Mouse (Mus musculus) left cerebral cortex, adult 2 months (tissue): Measurements from ENCODE around the gene Basp1. TPM values are rescaled to one million over a fixed set of nuclear protein-coding genes. Genes with fewer than 3 reads are reported as not detected.

Experiments used
- DNase-seq, 2 experiments: peaks; one replicate each; pipeline ENCODE4 v3.0.0; 2021 to 2022; ENCODE audit warnings: low spot score in 2 of 2, mixed read lengths in 1 of 2; ENCODE audit errors: extremely low spot score in 1 of 2
- H3K27ac ChIP-seq: fragments of 200-600 bp; 2 replicates; pipeline ENCODE4 v1.8.1; 2022
- H3K4me3 ChIP-seq: fragments of 200-600 bp; 2 replicates; pipeline ENCODE4 v1.8.1; 2022
- CTCF ChIP-seq: fragments of 200-600 bp; IDR thresholded peaks from 2 replicates; pipeline ENCODE4 v1.8.1; 2022; ENCODE audit warnings: antibody characterized with exemption, mild to moderate bottlenecking, moderate library complexity
- intact Hi-C: fragments of 180-260 bp; cut with DNase I; formaldehyde crosslinking; loops from one replicate; pipeline ENCODE4 v1.15.1; 2025
- total RNA-seq, 2 experiments: library from RNA; stranded (reverse); gene quantifications; 2 replicates each; pipeline ENCODE4 v1.2.3; 2021

The Basp1 gene
- total RNA-seq, 2 experiments from 2014 or later = 653 to 673 TPM

GRCm38 (mm10) chr15:25414747-25415119 lies 1.2 kb upstream of the Basp1 start:
- peak; percentile 68 for TF ChIP-seq CTCF
- intact Hi-C loops = loop anchor here (1.0 to 5.0 kb wide), 8 partner anchors 122 to 826 kb away; no protein-coding TSS in a partner anchor
- Histone ChIP-seq H3K27ac (peak overlapping the region; percentile 96), H3K4me3 (peak overlapping the region; percentile 54)
- DNase-seq = peak; percentile 86 to 91

- TF ChIP-seq CTCF = no peak
- intact Hi-C loops = loop anchor here (1.0 to 5.0 kb wide), 7 partner anchors 122 to 825 kb away; no protein-coding TSS in a partner anchor
- peak; percentile 61 to 67 for DNase-seq
These were observed 615 bp upstream of the Basp1 start for GRCm38 (mm10) chr15:25414011-25414746.

GRCm38 (mm10) chr15:25412761-25413261 lies 753 bp downstream of the Basp1 start:
- Histone ChIP-seq H3K27ac (peak overlapping the region; percentile 99), H3K4me3 (peak overlapping the region; percentile 93)
- DNase-seq = peak in 1 of 2 experiments; percentile 38
- intact Hi-C loops = loop anchor here (2.0 to 5.0 kb wide), 4 partner anchors 48 to 386 kb away; no protein-coding TSS in a partner anchor
- TF ChIP-seq CTCF = no peak

More at GRCm38 (mm10) chr15:25414011-25414746, 615 bp upstream of the Basp1 start:
- Histone ChIP-seq H3K27ac (peak overlapping the region; percentile 99), H3K4me3 (peak overlapping the region; percentile 93)

- peak overlapping the region; percentile 99 for H3K27ac ChIP-seq
- no peak for TF ChIP-seq CTCF
- peak overlapping the region; percentile 93 for H3K4me3 ChIP-seq
- peak; percentile 75 to 78 for DNase-seq
- intact Hi-C loops = loop anchor here (2.0 to 5.0 kb wide), 4 partner anchors 47 to 385 kb away; no protein-coding TSS in a partner anchor
These were observed 1.4 kb downstream of the Basp1 start for GRCm38 (mm10) chr15:25412171-25412641.

GRCm38 (mm10) chr15:25411461-25411860 lies 2.1 kb downstream of the Basp1 start:
- peak overlapping the region; percentile 99 for H3K27ac ChIP-seq
- DNase-seq = no peak
- no peak for TF ChIP-seq CTCF
- intact Hi-C loops = loop anchor here (2.0 to 5.0 kb wide), 4 partner anchors 119 to 421 kb away; no protein-coding TSS in a partner anchor
- H3K4me3 ChIP-seq = peak overlapping the region; percentile 93

- Histone ChIP-seq H3K27ac (no peak overlapping the region), H3K4me3 (no peak overlapping the region)
- no peak for TF ChIP-seq CTCF
- no peak for DNase-seq
- intact Hi-C loops = loop anchor here (2.0 kb wide), 1 partner anchor 179 kb away; no protein-coding TSS in a partner anchor
These were observed 7.6 kb downstream of the Basp1 start for GRCm38 (mm10) chr15:25405926-25406325.

GRCm38 (mm10) chr15:25403879-25404278 lies 9.7 kb downstream of the Basp1 start:
- H3K27ac ChIP-seq = no peak overlapping the region
- TF ChIP-seq CTCF = no peak
- DNase-seq = no peak

GRCm38 (mm10) chr15:25402001-25402400 lies 11.6 kb downstream of the Basp1 start:
- TF ChIP-seq CTCF = no peak
- Histone ChIP-seq H3K4me3 (no peak overlapping the region), H3K27ac (no peak overlapping the region)
- intact Hi-C loops = no loop called here
- no peak for DNase-seq

More at GRCm38 (mm10) chr15:25403879-25404278, 9.7 kb downstream of the Basp1 start:
- H3K4me3 ChIP-seq = no peak overlapping the region
- intact Hi-C loops = no loop called here

GRCm38 (mm10) chr15:25400276-25400675 lies 13.3 kb downstream of the Basp1 start:
- intact Hi-C loops = no loop called here
- TF ChIP-seq CTCF = no peak
- DNase-seq = no peak
- Histone ChIP-seq H3K27ac (no peak overlapping the region), H3K4me3 (no peak overlapping the region)

- DNase-seq = no peak
- no peak overlapping the region for H3K27ac ChIP-seq
- H3K4me3 ChIP-seq = no peak overlapping the region
- intact Hi-C loops = no loop called here
- no peak for TF ChIP-seq CTCF
These were observed 17.5 kb downstream of the Basp1 start for GRCm38 (mm10) chr15:25395912-25396590.

- Histone ChIP-seq H3K27ac (no peak overlapping the region), H3K4me3 (no peak overlapping the region)
- no peak for DNase-seq
- no peak for TF ChIP-seq CTCF
- intact Hi-C loops = no loop called here
These were observed 21.0 kb downstream of the Basp1 start for GRCm38 (mm10) chr15:25392525-25393099.

- TF ChIP-seq CTCF = no peak
- Histone ChIP-seq H3K4me3 (no peak overlapping the region), H3K27ac (peak overlapping the region; percentile 38; the same call in 1 of the 2 replicates)
- intact Hi-C loops = no loop called here
- no peak for DNase-seq
These were observed 22.4 kb downstream of the Basp1 start for GRCm38 (mm10) chr15:25391210-25391609.
